Mouse (Mus musculus) hindbrain, embryonic 14.5 days (tissue): ENCODE results near the gene BC004004. TPM values are rescaled to one million over a fixed set of nuclear protein-coding genes. Genes with fewer than 3 reads are reported as not detected.
A peak's percentile ranks its signal among the peaks of the same experiment; 100 is the strongest.

Experiments
- ATAC-seq: fragments of 200-750 bp; cut with Nextera tagmentation; 2 replicates; pipeline ENCODE4 v1.8.0; 2017; ENCODE audit warnings: moderate number of reproducible peaks, mild to moderate bottlenecking, moderate TSS enrichment, moderate library complexity; ENCODE audit not compliant: low FRiP score
- DNase-seq: peaks from one replicate; pipeline ENCODE4 v3.0.0-alpha.2; 2015; ENCODE audit warnings: low spot score
- H3K27ac ChIP-seq: fragments of 300-500 bp; sonication (generic); 2 replicates; pipeline ENCODE4 v1.5.1; 2014; ENCODE audit warnings: mild to moderate bottlenecking, moderate library complexity
- H3K27me3 ChIP-seq: fragments of 300-500 bp; sonication (generic); 2 replicates; pipeline ENCODE4 v1.6.1; 2014; ENCODE audit warnings: mild to moderate bottlenecking, low read length, mixed read lengths; ENCODE audit not compliant: control insufficient read depth, insufficient read depth
- H3K36me3 ChIP-seq: fragments of 300-500 bp; sonication (generic); replicated peaks from 2 replicates; pipeline ENCODE4 v1.6.1; 2014; ENCODE audit not compliant: control insufficient read depth, insufficient read depth
- H3K4me1 ChIP-seq: fragments of 300-500 bp; sonication (generic); replicated peaks from 2 replicates; pipeline ENCODE4 v1.6.1; 2014; ENCODE audit warnings: antibody characterized with exemption, low read length, mixed read lengths; ENCODE audit not compliant: control insufficient read depth, insufficient read depth
- H3K4me2 ChIP-seq: fragments of 300-500 bp; sonication (generic); replicated peaks from 2 replicates; pipeline ENCODE4 v1.6.1; 2014; ENCODE audit warnings: mild to moderate bottlenecking, moderate library complexity
- H3K4me3 ChIP-seq: fragments of 300-500 bp; sonication (generic); replicated peaks from 2 replicates; pipeline ENCODE4 v1.5.1; 2014; ENCODE audit warnings: mild to moderate bottlenecking, low read length
- H3K9ac ChIP-seq: fragments of 300-500 bp; sonication (generic); 2 replicates; pipeline ENCODE4 v1.6.1; 2014
- H3K9me3 ChIP-seq: fragments of 300-500 bp; sonication (generic); 2 replicates; pipeline ENCODE4 v1.6.1; 2016; ENCODE audit warnings: low read length; ENCODE audit not compliant: control insufficient read depth
- WGBS: fragments of 180-500 bp; shearing (Covaris S2); extraction: QIAGEN DNeasy Blood & Tissue Kit; methylation state at CpG from one replicate; pipeline ENCODE4 v1.1.7; 2014; 5-methylcytosine and 5-hydroxymethylcytosine counted together
- polyA plus RNA-seq: library from polyadenylated mRNA; unstranded; fragments of >200 nt; fragmentation: Nextera tagmentation; extraction: Ambion mirVana; gene quantifications from 2 replicates; pipeline ENCODE4 v1.2.1, GENCODE M21; 2014

The BC004004 gene
- polyA plus RNA-seq, 1 experiment from 2014 or later = 131 TPM

DNA sequence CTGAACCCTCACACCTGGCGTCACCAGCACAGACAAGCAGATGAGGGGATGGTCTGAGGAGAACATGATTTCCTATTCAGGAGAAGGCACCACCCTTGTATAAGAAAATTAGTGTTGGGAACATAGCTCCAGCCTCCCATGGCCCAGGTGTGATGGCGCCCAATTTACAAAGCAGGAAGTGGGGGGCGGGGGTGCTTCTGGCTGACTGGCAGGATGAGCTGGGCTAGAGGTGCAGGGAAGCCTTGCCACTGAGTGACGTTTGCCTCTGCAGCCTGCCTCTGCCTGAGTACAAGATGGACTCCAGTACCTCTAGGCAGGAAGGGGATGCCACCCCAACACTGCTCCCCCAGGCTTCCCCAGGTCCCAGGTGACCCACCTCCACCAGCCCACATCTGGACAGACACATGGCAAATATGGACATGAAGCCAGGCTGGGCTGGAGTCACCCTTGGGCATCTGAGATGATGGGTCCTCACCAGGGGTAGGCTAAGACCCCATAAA, 63.6 kb downstream of the BC004004 start:
- H3K4me2 ChIP-seq = no peak overlapping the region
- 94% methylated on average over 4 of the region's 4 CpGs for WGBS
- no peaks in the 10 kb centered on the region for H3K9me3 ChIP-seq
- 0 out of 2 replicates have a peak overlapping the region, but pooled peaks have one; percentile 52 for H3K27ac ChIP-seq
- H3K27me3 ChIP-seq = no peaks in the 10 kb centered on the region
- no peak overlapping the region for H3K9ac ChIP-seq
- peaks cover 64% of the 10 kb centered on the region for H3K36me3 ChIP-seq
- peaks cover 6% of the 10 kb centered on the region for H3K4me1 ChIP-seq
- ATAC-seq (no peak), DNase-seq (no peak)
- H3K4me3 ChIP-seq = no peak overlapping the region

- H3K4me2 ChIP-seq = no peak overlapping the region
- peaks cover 17% of the 10 kb centered on the region for H3K4me1 ChIP-seq
- 96% methylated on average over 19 of the region's 19 CpGs for WGBS
- ATAC-seq = no peak
- no peak overlapping the region for H3K4me3 ChIP-seq
- no peaks in the 10 kb centered on the region for H3K9me3 ChIP-seq
- H3K36me3 ChIP-seq = peaks cover 90% of the 10 kb centered on the region
- no peaks in the 10 kb centered on the region for H3K27me3 ChIP-seq
- no peak overlapping the region for H3K27ac ChIP-seq
- no peak for DNase-seq
- H3K9ac ChIP-seq = no peak overlapping the region
These were observed 67.8 kb downstream of the BC004004 start for GRCm38 (mm10) chr17:29336266-29336990.

GRCm38 (mm10) chr17:29337979-29338823, 69.6 kb downstream of the BC004004 start:
- no peak overlapping the region for H3K4me2 ChIP-seq
- DNase-seq = peak; percentile 52
- peak; percentile 54 for ATAC-seq
- H3K27me3 ChIP-seq = no peaks in the 10 kb centered on the region
- H3K9me3 ChIP-seq = no peaks in the 10 kb centered on the region
- 76% methylated on average over 9 of the region's 9 CpGs for WGBS
- H3K4me3 ChIP-seq = no peak overlapping the region
- H3K9ac ChIP-seq = no peak overlapping the region
- peaks cover 87% of the 10 kb centered on the region for H3K36me3 ChIP-seq
- peaks cover 25% of the 10 kb centered on the region for H3K4me1 ChIP-seq
- peak overlapping the region; percentile 66 for H3K27ac ChIP-seq

DNA sequence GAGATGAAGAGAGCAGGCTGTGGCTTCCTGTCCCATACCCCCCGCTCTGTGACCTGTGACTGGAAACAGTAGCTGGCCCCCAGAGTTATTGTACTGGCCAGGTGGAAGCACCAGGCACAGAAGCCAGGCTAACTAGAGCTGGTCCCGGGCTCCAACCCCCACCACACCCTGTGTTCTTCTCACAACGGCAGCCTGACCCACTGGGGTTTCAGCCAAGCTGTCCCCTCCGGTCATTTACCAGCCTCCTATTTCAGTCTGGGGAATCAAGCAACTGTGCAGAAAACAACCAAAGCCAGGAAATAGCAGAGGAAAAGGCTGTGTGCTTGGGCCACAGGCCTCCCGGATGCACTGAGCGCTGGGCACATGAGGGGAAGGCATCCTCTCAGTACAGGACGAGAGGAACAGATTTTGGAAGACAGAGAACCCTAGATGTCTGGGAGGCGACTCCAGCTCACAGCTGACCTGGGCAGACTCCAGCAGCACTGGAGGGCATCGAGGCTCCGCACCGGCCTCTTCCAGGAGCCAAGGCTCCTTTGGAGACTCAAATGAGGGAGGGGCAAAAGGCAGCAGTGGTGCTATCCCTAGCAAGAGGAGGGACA, 70.7 kb downstream of the BC004004 start:
- H3K4me1 ChIP-seq = peaks cover 25% of the 10 kb centered on the region
- H3K36me3 ChIP-seq = peaks cover 88% of the 10 kb centered on the region
- H3K9me3 ChIP-seq = no peaks in the 10 kb centered on the region
- no peak for DNase-seq
- no peak overlapping the region for H3K4me3 ChIP-seq
- WGBS = 80% methylated on average over 11 of the region's 11 CpGs
- peak overlapping the region; percentile 66 for H3K27ac ChIP-seq
- H3K4me2 ChIP-seq = no peak overlapping the region
- H3K9ac ChIP-seq = no peak overlapping the region
- ATAC-seq = no peak
- H3K27me3 ChIP-seq = no peaks in the 10 kb centered on the region

DNA sequence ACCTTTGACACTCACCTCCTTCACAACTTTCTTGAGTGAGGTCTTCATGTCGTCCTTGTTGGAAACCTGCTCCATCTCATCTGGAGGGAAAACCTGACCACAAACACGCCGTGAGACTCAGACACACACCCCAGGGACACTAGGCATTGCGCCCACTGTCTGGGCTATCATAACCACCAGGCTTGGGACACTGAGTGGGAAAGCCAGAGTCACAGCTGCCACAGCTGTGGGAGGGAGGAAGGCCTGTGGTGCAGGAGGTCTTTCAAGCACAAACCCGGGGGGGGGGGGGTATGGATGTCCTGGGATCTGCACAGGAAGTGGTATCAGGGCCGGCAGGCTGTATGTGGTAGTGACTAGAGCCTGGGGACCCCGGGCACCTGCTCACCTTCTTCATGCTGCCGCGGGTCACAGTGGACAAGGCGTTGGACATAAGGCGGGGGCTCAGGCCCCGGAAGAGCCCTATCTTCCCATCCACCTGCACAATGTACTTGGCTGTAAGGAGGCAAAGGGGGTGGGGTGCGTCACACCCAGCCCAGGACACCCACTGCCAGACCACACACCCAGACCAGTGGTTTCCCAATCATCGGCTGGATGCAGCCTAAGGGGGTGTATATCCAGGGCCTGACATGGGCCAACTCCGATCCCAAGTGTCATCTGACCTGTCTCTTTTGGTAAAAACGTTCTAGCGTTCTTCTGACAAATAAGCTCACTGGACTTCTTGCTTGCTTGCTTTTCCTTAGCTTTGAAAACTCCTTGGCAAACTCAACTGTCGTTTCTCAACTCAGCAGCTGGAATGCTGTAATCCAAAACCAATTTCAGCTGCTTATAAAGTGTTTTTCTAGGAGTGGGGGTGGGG, 72.0 kb downstream of the BC004004 start:
- peaks cover 32% of the 10 kb centered on the region for H3K4me1 ChIP-seq
- H3K9ac ChIP-seq = no peak overlapping the region
- ATAC-seq (no peak), DNase-seq (no peak)
- H3K36me3 ChIP-seq = peaks cover 77% of the 10 kb centered on the region
- WGBS = 85% methylated on average over 18 of the region's 18 CpGs
- H3K27me3 ChIP-seq = no peaks in the 10 kb centered on the region
- H3K9me3 ChIP-seq = no peaks in the 10 kb centered on the region
- H3K4me3 ChIP-seq = no peak overlapping the region
- 0 out of 2 replicates have a peak overlapping the region, but pooled peaks have one; percentile 69 for H3K27ac ChIP-seq
- H3K4me2 ChIP-seq = no peak overlapping the region

GRCm38 (mm10) chr17:29341591-29342003, 73.0 kb downstream of the BC004004 start:
- Histone ChIP-seq H3K4me3 (no peak overlapping the region), H3K4me1 (peaks cover 42% of the 10 kb centered on the region), H3K9ac (peak overlapping the region; percentile 4), H3K9me3 (no peaks in the 10 kb centered on the region), H3K27ac (peak overlapping the region; percentile 69; the same call in 1 of the 2 replicates), H3K4me2 (peak overlapping the region; percentile 1; the same call in 1 of the 2 replicates), H3K27me3 (no peaks in the 10 kb centered on the region), H3K36me3 (peaks cover 68% of the 10 kb centered on the region)
- DNase-seq = peak; percentile 63
- peak; percentile 32 for ATAC-seq
- 17% methylated on average over 9 of the region's 9 CpGs for WGBS

DNA sequence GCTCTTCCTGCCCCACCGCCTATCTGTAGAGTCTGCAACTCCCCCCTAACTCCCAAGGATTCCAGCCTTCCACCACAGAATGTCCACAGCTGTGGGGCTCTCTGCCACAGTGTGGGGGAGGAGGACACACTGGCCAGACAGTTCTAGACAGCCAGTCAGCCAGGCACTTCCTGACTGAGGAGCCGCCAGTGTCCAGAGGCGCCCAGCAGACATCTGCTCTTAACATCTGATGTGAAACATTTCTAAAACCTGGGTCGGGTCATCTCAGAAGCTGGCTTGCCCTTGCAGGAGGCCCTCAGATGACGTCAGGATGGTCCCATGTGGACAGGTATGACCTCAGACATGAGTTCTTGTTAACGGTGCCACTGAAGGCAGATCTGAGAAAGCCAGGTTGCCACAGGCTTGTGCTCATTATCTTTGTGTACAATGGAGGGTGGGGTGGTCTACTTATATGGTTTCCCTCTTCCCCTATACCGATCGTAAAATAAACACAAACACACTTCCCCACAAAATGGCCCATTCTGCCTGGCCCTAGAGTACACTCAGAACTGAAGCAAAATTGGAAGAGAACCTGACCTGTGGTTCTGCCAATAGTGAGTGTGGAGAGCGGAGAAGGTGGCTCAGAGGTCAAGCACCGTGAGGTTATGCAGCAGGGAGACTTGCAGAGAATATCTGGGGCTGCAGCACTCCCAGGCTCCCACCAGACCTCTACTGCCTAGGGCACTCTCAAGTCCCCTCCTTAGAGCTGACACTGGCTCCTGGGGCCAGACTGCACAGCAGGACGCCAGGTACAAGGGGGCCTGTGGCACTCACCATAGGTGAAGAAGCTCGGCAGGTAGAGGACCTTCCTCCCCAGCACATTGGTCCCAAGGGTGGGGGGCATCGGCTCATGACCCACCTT, 73.7 kb downstream of the BC004004 start:
- WGBS = 50% methylated on average over 13 of the region's 13 CpGs
- peak overlapping the region; percentile 69; the same call in 1 of the 2 replicates for H3K27ac ChIP-seq
- H3K27me3 ChIP-seq = no peaks in the 10 kb centered on the region
- H3K4me2 ChIP-seq = 0 out of 2 replicates have a peak overlapping the region, but pooled peaks have one; percentile 1
- no peaks in the 10 kb centered on the region for H3K9me3 ChIP-seq
- H3K9ac ChIP-seq = peak overlapping the region; percentile 4
- peaks cover 61% of the 10 kb centered on the region for H3K36me3 ChIP-seq
- no peak overlapping the region for H3K4me3 ChIP-seq
- ATAC-seq = 0 out of 2 replicates have a peak, but pooled peaks have one; percentile 7
- peaks cover 42% of the 10 kb centered on the region for H3K4me1 ChIP-seq
- DNase-seq = no peak

GRCm38 (mm10) chr17:29343241-29343640, 74.7 kb downstream of the BC004004 start:
- ATAC-seq (no peak), DNase-seq (no peak)
- Histone ChIP-seq H3K9ac (no peak overlapping the region), H3K27ac (no peak overlapping the region), H3K27me3 (no peaks in the 10 kb centered on the region), H3K4me2 (no peak overlapping the region), H3K36me3 (peaks cover 51% of the 10 kb centered on the region), H3K4me3 (no peak overlapping the region), H3K4me1 (peaks cover 44% of the 10 kb centered on the region), H3K9me3 (no peaks in the 10 kb centered on the region)
- WGBS = 91% methylated on average over 5 of the region's 5 CpGs
